21 mouse cellular contexts compared by ENCODE assay signal in genomic region chr7:128617587-128617986, GRCm38 (mm10). TPM values are rescaled to one million over a fixed set of nuclear protein-coding genes. Genes with fewer than 3 reads are reported as not detected.
DNase-seq lines count a peak whose midpoint lies in the region; ATAC-seq and TF ChIP-seq lines count a peak whose summit lies in the region.
"Had no signal": no experiment of that assay in that cellular context is flagged by ENCODE, and none has a peak within 500 bp of the region (broad histone marks: within the 10 kb centered on the region; RNA-seq: fewer than 3 reads in every experiment).

No protein-coding gene starts in this region.

- H3K4me1 ChIP-seq in cerebellum, adult 2 months (ENCODE audit: control insufficient read depth, insufficient read depth, low read length): peaks cover 15% of the 10 kb centered on the region; the same call in 1 of the 2 replicates
- peaks cover 12% of the 10 kb centered on the region for H3K4me1 ChIP-seq in liver, embryonic 13.5 days (replicated peaks)
- peaks cover 8% of the 10 kb centered on the region for H3K4me1 ChIP-seq in liver, embryonic 12.5 days
- 0 out of 2 replicates have a peak, but pooled peaks cover 3% of the 10 kb centered on the region for H3K4me1 ChIP-seq in intestine, postnatal 0 days (replicated peaks; ENCODE audit: control insufficient read depth, insufficient read depth, low read length)

- no peak for TF ChIP-seq CTCF in cerebellum, adult 2 months (IDR thresholded peaks at IDR 0.05; ENCODE audit: borderline replicate concordance, insufficient read depth, low read depth, low read length)
- TF ChIP-seq CTCF in intestine, postnatal 0 days (IDR thresholded peaks at IDR 0.05; ENCODE audit: low read depth): no peak

- no peak for DNase-seq in cerebellum, adult 2 months
- no peak for DNase-seq in cerebellum, adult 18-20 months
- no peak for DNase-seq in liver, embryonic 13.5 days
- DNase-seq in adrenal gland, adult 18-20 months (ENCODE audit: low spot score in 2 of 2): no peak
- DNase-seq in testis, postnatal 10 days (ENCODE audit: low spot score): no peak
- DNase-seq: adrenal gland, adult 2 months; adrenal gland, postnatal 14 days; cerebellum, adult 11 months; cerebellum, adult 9-10 months; cerebellum, postnatal 14 days; forebrain, postnatal 0 days; gastrocnemius, adult 2 months; gastrocnemius, postnatal 14 days had no signal

- ATAC-seq in liver, embryonic 13.5 days (ENCODE audit: low read depth): 0 out of 2 replicates have a peak, but pooled peaks have one; percentile 34
- ATAC-seq in liver, embryonic 12.5 days: no peak
- peak; percentile 69 for ATAC-seq in intestine, postnatal 0 days
- ATAC-seq: activated CD4-positive, CD25-positive, alpha-beta regulatory T cell, adult 4 months; forebrain, embryonic 14.5 days; forebrain, postnatal 0 days had no signal

- no peak overlapping the region for H3K4me3 ChIP-seq in cerebellum, adult 2 months (replicated peaks; ENCODE audit: insufficient read depth, low read depth, low read length)
- no peak overlapping the region for H3K4me3 ChIP-seq in liver, embryonic 13.5 days (replicated peaks)
- H3K4me3 ChIP-seq in liver, embryonic 12.5 days: no peak overlapping the region
- no peak overlapping the region for H3K4me3 ChIP-seq in intestine, postnatal 0 days (ENCODE audit: low read depth, low read length)
- H3K4me3 ChIP-seq: forebrain, embryonic 10.5 days; hindbrain, embryonic 12.5 days; hindbrain, embryonic 15.5 days had no signal

- H3K4me2 ChIP-seq in liver, embryonic 13.5 days: no peak overlapping the region
- H3K4me2 ChIP-seq in liver, embryonic 12.5 days: no peak overlapping the region
- no peak overlapping the region for H3K4me2 ChIP-seq in intestine, postnatal 0 days (replicated peaks; ENCODE audit: low read depth)
- H3K4me2 ChIP-seq: heart, embryonic 11.5 days; hindbrain, embryonic 12.5 days; hindbrain, embryonic 15.5 days had no signal

- H3K9me3 ChIP-seq in liver, embryonic 13.5 days (replicated peaks): no peaks in the 10 kb centered on the region
- H3K9me3 ChIP-seq in liver, embryonic 12.5 days (replicated peaks): no peaks in the 10 kb centered on the region
- no peaks in the 10 kb centered on the region for H3K9me3 ChIP-seq in intestine, postnatal 0 days (ENCODE audit: control insufficient read depth)
- H3K9me3 ChIP-seq: forebrain, embryonic 10.5 days; hindbrain, embryonic 12.5 days; hindbrain, embryonic 15.5 days had no signal

- H3K36me3 ChIP-seq in liver, embryonic 13.5 days: no peaks in the 10 kb centered on the region
- H3K36me3 ChIP-seq in liver, embryonic 12.5 days: no peaks in the 10 kb centered on the region
- no peaks in the 10 kb centered on the region for H3K36me3 ChIP-seq in intestine, postnatal 0 days (ENCODE audit: control insufficient read depth, insufficient read depth)
- H3K36me3 ChIP-seq: forebrain, embryonic 10.5 days; hindbrain, embryonic 12.5 days; hindbrain, embryonic 15.5 days had no signal

- TF ChIP-seq POLR2A in cerebellum, adult 2 months (IDR thresholded peaks at IDR 0.05; ENCODE audit: borderline replicate concordance, insufficient read depth, low read length): no peak

- peak overlapping the region; percentile 21; the same call in 1 of the 2 replicates for H3K27ac ChIP-seq in cerebellum, adult 2 months (ENCODE audit: insufficient read depth, low read length)
- no peak overlapping the region for H3K27ac ChIP-seq in liver, embryonic 13.5 days
- no peak overlapping the region for H3K27ac ChIP-seq in liver, embryonic 12.5 days
- no peak overlapping the region for H3K27ac ChIP-seq in intestine, postnatal 0 days (ENCODE audit: low read depth, low read length)
- H3K27ac ChIP-seq: forebrain, embryonic 10.5 days; hindbrain, embryonic 12.5 days; hindbrain, embryonic 15.5 days had no signal

- H3K27me3 ChIP-seq in cerebellum, adult 2 months (ENCODE audit: control insufficient read depth, insufficient read depth, low read length): no peaks in the 10 kb centered on the region
- H3K27me3 ChIP-seq in liver, embryonic 13.5 days: no peaks in the 10 kb centered on the region
- no peaks in the 10 kb centered on the region for H3K27me3 ChIP-seq in liver, embryonic 12.5 days (replicated peaks)
- no peaks in the 10 kb centered on the region for H3K27me3 ChIP-seq in intestine, postnatal 0 days (replicated peaks; ENCODE audit: control insufficient read depth, insufficient read depth, low read length)
- H3K27me3 ChIP-seq: hindbrain, embryonic 12.5 days; hindbrain, embryonic 15.5 days had no signal

- no peak overlapping the region for H3K9ac ChIP-seq in liver, embryonic 13.5 days
- H3K9ac ChIP-seq in liver, embryonic 12.5 days: no peak overlapping the region
- no peak overlapping the region for H3K9ac ChIP-seq in intestine, postnatal 0 days (ENCODE audit: low read depth, low read length)
- H3K9ac ChIP-seq: forebrain, postnatal 0 days; hindbrain, embryonic 12.5 days; hindbrain, embryonic 15.5 days had no signal

- WGBS in cerebellum, adult 2 months: 93% methylated on average over 1 of the region's 1 CpGs
- WGBS in liver, embryonic 13.5 days (ENCODE audit: insufficient replicate concordance): 93% methylated on average over 1 of the region's 1 CpGs
- WGBS in liver, embryonic 12.5 days (ENCODE audit: insufficient replicate concordance): 89% methylated on average over 1 of the region's 1 CpGs
- WGBS in intestine, postnatal 0 days: 38% methylated on average over 1 of the region's 1 CpGs

RNA-seq across cellular contexts. Expression of gene Inpp5f, which starts 6.5 kb away (rescaled TPM):
- 101 and 104 TPM in 2 replicates for polyA plus RNA-seq in cerebellum, adult 2 months (2012; rRNA removed)
- 6.9 and 7.4 TPM in 2 replicates for polyA plus RNA-seq in liver, embryonic 13.5 days (2015; fragmentation: Nextera tagmentation; extraction: Ambion mirVana)
- polyA plus RNA-seq in liver, embryonic 12.5 days (2016; fragmentation: Nextera tagmentation; extraction: Ambion mirVana): 9.3 and 10.2 TPM in 2 replicates
- polyA plus RNA-seq in intestine, postnatal 0 days (2015; fragmentation: Nextera tagmentation; extraction: Ambion mirVana): 8.3 and 9.3 TPM in 2 replicates
- 10 to 100 TPM; 14.9 to 19.0 TPM for total RNA-seq in adrenal gland, adult 18-20 months (2021)
